Mouse (Mus musculus) limb, embryonic 14.5 days (tissue): ENCODE data around the gene Gm5890. TPM values are rescaled to one million over a fixed set of nuclear protein-coding genes. Genes with fewer than 3 reads are reported as not detected.
"Not testable (repeated sequence)": the region's sequence is repeated elsewhere in the genome, so short reads cannot be mapped to it uniquely, and the experiment has no call there.

Experiments
- ATAC-seq: fragments of 200-750 bp; cut with Nextera tagmentation; 2 replicates; pipeline ENCODE4 v1.8.0; 2017; ENCODE audit warnings: low read depth, moderate number of reproducible peaks, moderate TSS enrichment; ENCODE audit not compliant: low FRiP score
- DNase-seq: peaks from one replicate; pipeline ENCODE4 v3.0.0-alpha.2; 2015; ENCODE audit warnings: low spot score
- H3K27ac ChIP-seq: fragments of 300-500 bp; sonication (generic); replicated peaks from 2 replicates; pipeline ENCODE4 v1.5.1; 2014; ENCODE audit warnings: low read depth, mild to moderate bottlenecking, low read length, moderate library complexity, mixed read lengths
- H3K27me3 ChIP-seq: fragments of 300-500 bp; sonication (generic); 2 replicates; pipeline ENCODE4 v1.6.1; 2014; ENCODE audit warnings: low read length, mixed read lengths; ENCODE audit not compliant: control insufficient read depth, insufficient read depth
- H3K36me3 ChIP-seq: fragments of 300-500 bp; sonication (generic); 2 replicates; pipeline ENCODE4 v1.6.1; 2014; ENCODE audit warnings: mild to moderate bottlenecking, low read length, moderate library complexity, mixed read lengths; ENCODE audit not compliant: control insufficient read depth, insufficient read depth
- H3K4me1 ChIP-seq: fragments of 300-500 bp; sonication (generic); 2 replicates; pipeline ENCODE4 v1.6.1; 2014; ENCODE audit warnings: antibody characterized with exemption, low read length, mixed read lengths; ENCODE audit not compliant: control insufficient read depth, insufficient read depth
- H3K4me2 ChIP-seq: fragments of 300-500 bp; sonication (generic); replicated peaks from 2 replicates; pipeline ENCODE4 v1.6.1; 2014; ENCODE audit warnings: low read depth, mild to moderate bottlenecking, low read length, moderate library complexity; ENCODE audit not compliant: severe bottlenecking
- H3K4me3 ChIP-seq: fragments of 300-500 bp; sonication (generic); replicated peaks from 2 replicates; pipeline ENCODE4 v1.5.1; 2014; ENCODE audit warnings: low read length
- H3K9ac ChIP-seq: fragments of 300-500 bp; sonication (generic); 2 replicates; pipeline ENCODE4 v1.6.1; 2014; ENCODE audit warnings: mild to moderate bottlenecking, low read depth, low read length, moderate library complexity; ENCODE audit not compliant: severe bottlenecking
- H3K9me3 ChIP-seq: fragments of 300-500 bp; sonication (generic); 2 replicates; pipeline ENCODE4 v1.6.1; 2016; ENCODE audit warnings: low read length; ENCODE audit not compliant: control insufficient read depth
- WGBS: fragments of 180-500 bp; shearing (Covaris S2); extraction: QIAGEN DNeasy Blood & Tissue Kit; methylation state at CpG from one replicate; pipeline ENCODE4 v1.1.7; 2014; 5-methylcytosine and 5-hydroxymethylcytosine counted together
- polyA plus RNA-seq, 2 experiments: library from polyadenylated mRNA; depleted of rRNA in 1 of 2; stranded (reverse) in 1 of 2; unstranded in 1 of 2; fragments of >200 nt; fragmentation: Nextera tagmentation in 1 of 2; extraction: Ambion mirVana in 1 of 2; gene quantifications; 2 replicates each; pipeline versions ENCODE4 v1.2.1 to v1.2.3; 2012 to 2014

Gm5890 gene
- not detected in 2 replicates for polyA plus RNA-seq (2012; rRNA removed)
- polyA plus RNA-seq (2014; fragmentation: Nextera tagmentation; extraction: Ambion mirVana): not detected in 2 replicates

- H3K27ac ChIP-seq, H3K27me3 ChIP-seq, DNase-seq, H3K36me3 ChIP-seq, H3K4me1 ChIP-seq, H3K4me3 ChIP-seq, H3K9ac ChIP-seq, ATAC-seq, H3K4me2 ChIP-seq, H3K9me3 ChIP-seq: not testable (repeated sequence)
- no CpG with 5 or more reads among the region's 3 CpGs for WGBS
Measured at GRCm38 (mm10) chr7:20262734-20263133, at the start of gene Gm5890. Gm5890 (minus strand) TSS chr7:20262834.

GRCm38 (mm10) chr7:20233728-20234127 is 28.9 kb downstream of the Gm5890 start, which contains the start of gene Gm4498:
Gm4498 (minus strand) TSS chr7:20233828.
- H3K9ac ChIP-seq, H3K27me3 ChIP-seq, H3K27ac ChIP-seq, H3K4me2 ChIP-seq, H3K4me1 ChIP-seq, H3K36me3 ChIP-seq, H3K4me3 ChIP-seq, ATAC-seq, DNase-seq, H3K9me3 ChIP-seq: not testable (repeated sequence)
- WGBS: no CpG with 5 or more reads among the region's 2 CpGs

Other genes with a start within 250 kb of the Gm5890 start
- gene Vmn1r91, start 163.2 kb downstream of the Gm5890 start, polyA plus RNA-seq (2012; rRNA removed): not detected in 2 replicates
- gene Vmn1r91, start 163.2 kb downstream of the Gm5890 start, polyA plus RNA-seq (2014; fragmentation: Nextera tagmentation; extraction: Ambion mirVana): not detected in 2 replicates
- gene Gm16442, start 140.3 kb downstream of the Gm5890 start, polyA plus RNA-seq (2012; rRNA removed): not detected in 2 replicates
- not detected in 2 replicates for gene Gm16442, start 140.3 kb downstream of the Gm5890 start, polyA plus RNA-seq (2014; fragmentation: Nextera tagmentation; extraction: Ambion mirVana)
- not detected in 2 replicates for gene Vmn1r93, start 123.7 kb downstream of the Gm5890 start, polyA plus RNA-seq (2012; rRNA removed)
- not detected in 2 replicates for gene Vmn1r93, start 123.7 kb downstream of the Gm5890 start, polyA plus RNA-seq (2014; fragmentation: Nextera tagmentation; extraction: Ambion mirVana)
- not detected in 2 replicates for gene Vmn1r94, start 94.5 kb downstream of the Gm5890 start, polyA plus RNA-seq (2012; rRNA removed)
- gene Vmn1r94, start 94.5 kb downstream of the Gm5890 start, polyA plus RNA-seq (2014; fragmentation: Nextera tagmentation; extraction: Ambion mirVana): not detected in 2 replicates
- not detected in 2 replicates for gene Vmn1r95, start 69.1 kb downstream of the Gm5890 start, polyA plus RNA-seq (2012; rRNA removed)
- gene Vmn1r95, start 69.1 kb downstream of the Gm5890 start, polyA plus RNA-seq (2014; fragmentation: Nextera tagmentation; extraction: Ambion mirVana): not detected in 2 replicates
- gene Gm6164, start 57.2 kb downstream of the Gm5890 start, polyA plus RNA-seq (2012; rRNA removed): not detected in 2 replicates
- not detected in 2 replicates for gene Gm6164, start 57.2 kb downstream of the Gm5890 start, polyA plus RNA-seq (2014; fragmentation: Nextera tagmentation; extraction: Ambion mirVana)
- gene Gm4498, start 29.0 kb downstream of the Gm5890 start, polyA plus RNA-seq (2012; rRNA removed): not detected in 2 replicates
- not detected in 2 replicates for gene Gm4498, start 29.0 kb downstream of the Gm5890 start, polyA plus RNA-seq (2014; fragmentation: Nextera tagmentation; extraction: Ambion mirVana)
- gene Gm4133, start 71.2 kb upstream of the Gm5890 start, polyA plus RNA-seq (2012; rRNA removed): not detected in 2 replicates
- gene Gm4133, start 71.2 kb upstream of the Gm5890 start, polyA plus RNA-seq (2014; fragmentation: Nextera tagmentation; extraction: Ambion mirVana): not detected in 2 replicates
- not detected in 2 replicates for gene Gm5728, start 112.6 kb upstream of the Gm5890 start, polyA plus RNA-seq (2012; rRNA removed)
- not detected in 2 replicates for gene Gm5728, start 112.6 kb upstream of the Gm5890 start, polyA plus RNA-seq (2014; fragmentation: Nextera tagmentation; extraction: Ambion mirVana)
- not detected in 2 replicates for gene Vmn1r100, start 155.1 kb upstream of the Gm5890 start, polyA plus RNA-seq (2012; rRNA removed)
- gene Vmn1r100, start 155.1 kb upstream of the Gm5890 start, polyA plus RNA-seq (2014; fragmentation: Nextera tagmentation; extraction: Ambion mirVana): not detected in 2 replicates
- gene Vmn1r101, start 179.8 kb upstream of the Gm5890 start, polyA plus RNA-seq (2012; rRNA removed): not detected in 2 replicates
- gene Vmn1r101, start 179.8 kb upstream of the Gm5890 start, polyA plus RNA-seq (2014; fragmentation: Nextera tagmentation; extraction: Ambion mirVana): not detected in 2 replicates
- not detected in 2 replicates for gene Gm10670, start 212.1 kb upstream of the Gm5890 start, polyA plus RNA-seq (2012; rRNA removed)
- gene Gm10670, start 212.1 kb upstream of the Gm5890 start, polyA plus RNA-seq (2014; fragmentation: Nextera tagmentation; extraction: Ambion mirVana): not detected in 2 replicates
- not detected in 2 replicates for gene Vmn1r103, start 247.7 kb upstream of the Gm5890 start, polyA plus RNA-seq (2012; rRNA removed)
- not detected in 2 replicates for gene Vmn1r103, start 247.7 kb upstream of the Gm5890 start, polyA plus RNA-seq (2014; fragmentation: Nextera tagmentation; extraction: Ambion mirVana)